Mouse (Mus musculus): ENCODE measurements around the gene Nol9.

DNA sequence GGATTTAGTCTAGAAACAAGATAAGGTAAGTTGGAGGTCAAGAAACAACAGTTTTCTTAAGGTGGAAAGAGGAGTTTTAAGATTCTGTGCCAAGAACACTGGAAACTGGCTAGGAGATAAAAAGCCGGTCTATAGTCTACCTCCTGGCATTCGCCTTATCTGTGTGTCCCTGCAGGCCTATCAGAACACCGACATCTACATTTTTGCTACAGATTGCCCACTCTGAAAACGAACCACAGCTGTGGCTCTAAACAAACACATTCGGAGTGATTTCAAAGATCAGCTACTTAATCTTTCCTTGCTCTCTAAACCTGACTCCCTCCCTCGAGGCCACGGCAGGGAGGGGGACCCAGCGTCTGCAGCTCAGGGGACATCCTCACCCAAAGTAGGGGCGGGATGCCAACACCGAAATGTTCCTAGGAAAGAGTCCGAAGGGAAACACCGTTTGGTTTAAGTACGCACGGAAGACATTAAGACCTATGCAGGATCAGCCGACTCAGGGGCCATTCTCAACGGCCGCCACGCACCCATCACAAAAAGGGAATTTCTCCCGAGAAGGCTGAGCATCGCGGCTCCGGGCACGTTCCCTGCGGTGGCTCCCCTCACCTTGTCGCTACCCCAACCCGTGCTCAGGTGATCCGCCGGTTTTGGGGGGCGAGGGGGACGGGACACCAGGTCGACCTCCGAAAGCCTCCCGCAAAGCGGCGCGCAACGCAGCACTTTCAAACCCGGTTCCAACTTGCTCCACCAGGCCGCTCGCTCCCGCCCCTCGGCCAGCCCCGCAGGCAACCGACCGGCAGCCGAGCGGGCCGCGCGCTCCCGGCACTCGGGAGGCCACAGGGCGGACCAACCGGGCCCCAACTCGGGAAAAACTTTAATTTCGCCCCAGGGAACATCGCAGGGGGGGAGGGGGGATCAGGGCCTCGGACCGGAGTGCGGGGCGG lies 44.6 kb upstream of the Nol9 start:
- peak; percentile 64 for TF ChIP-seq EP300 (IDR thresholded peaks at IDR 0.05; ENCODE audit: low read depth)
- TF ChIP-seq CTCF (IDR thresholded peaks at IDR 0.05; ENCODE audit: low read depth), result no peak
